Mouse (Mus musculus) small intestine, adult 2 months (tissue): ENCODE measurements around the gene Gabrr1.

Experiments
- CTCF ChIP-seq: fragments of 200-500 bp; IDR thresholded peaks from 2 replicates; pipeline ENCODE4 v1.5.1; 2012; ENCODE audit warnings: low read depth, mild to moderate bottlenecking, control low read depth, inconsistent platforms, low read length, moderate library complexity, mixed read lengths; ENCODE audit not compliant: insufficient replicate concordance, insufficient read length; ENCODE audit errors: extremely low read depth
- POLR2A ChIP-seq: fragments of 200-500 bp; IDR thresholded peaks from 2 replicates; pipeline ENCODE4 v1.6.1; 2012; ENCODE audit warnings: low read depth, mild to moderate bottlenecking, control low read depth, inconsistent platforms, low read length, moderate library complexity

DNA sequence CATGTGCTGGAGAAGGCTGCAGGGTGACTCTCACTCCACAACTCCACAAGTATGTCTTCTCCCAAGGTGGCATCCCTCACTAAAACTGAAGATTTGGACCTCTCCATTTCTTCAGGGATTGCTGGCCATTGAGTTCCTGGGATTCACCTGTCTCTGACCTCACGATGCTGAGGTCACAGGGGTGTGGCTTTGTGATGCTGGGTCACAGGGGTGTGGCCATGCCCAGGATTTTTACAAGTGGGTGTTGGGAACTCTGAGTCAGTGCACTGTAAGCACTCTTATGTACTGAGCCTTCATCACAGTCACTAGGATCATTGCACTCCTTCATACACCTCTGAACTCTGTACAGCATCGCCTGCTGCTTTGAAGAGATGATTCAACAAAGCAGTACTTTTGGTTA lies 75.2 kb downstream of the Gabrr1 start:
- TF ChIP-seq CTCF (no peak), POLR2A (no peak)
